Mouse (Mus musculus): ENCODE data around the gene Cyp4f16.
"Not testable (repeated sequence)": the region's sequence is repeated elsewhere in the genome, so short reads cannot be mapped to it uniquely, and the experiment has no call there.

Gene Cyp4f16

DNA sequence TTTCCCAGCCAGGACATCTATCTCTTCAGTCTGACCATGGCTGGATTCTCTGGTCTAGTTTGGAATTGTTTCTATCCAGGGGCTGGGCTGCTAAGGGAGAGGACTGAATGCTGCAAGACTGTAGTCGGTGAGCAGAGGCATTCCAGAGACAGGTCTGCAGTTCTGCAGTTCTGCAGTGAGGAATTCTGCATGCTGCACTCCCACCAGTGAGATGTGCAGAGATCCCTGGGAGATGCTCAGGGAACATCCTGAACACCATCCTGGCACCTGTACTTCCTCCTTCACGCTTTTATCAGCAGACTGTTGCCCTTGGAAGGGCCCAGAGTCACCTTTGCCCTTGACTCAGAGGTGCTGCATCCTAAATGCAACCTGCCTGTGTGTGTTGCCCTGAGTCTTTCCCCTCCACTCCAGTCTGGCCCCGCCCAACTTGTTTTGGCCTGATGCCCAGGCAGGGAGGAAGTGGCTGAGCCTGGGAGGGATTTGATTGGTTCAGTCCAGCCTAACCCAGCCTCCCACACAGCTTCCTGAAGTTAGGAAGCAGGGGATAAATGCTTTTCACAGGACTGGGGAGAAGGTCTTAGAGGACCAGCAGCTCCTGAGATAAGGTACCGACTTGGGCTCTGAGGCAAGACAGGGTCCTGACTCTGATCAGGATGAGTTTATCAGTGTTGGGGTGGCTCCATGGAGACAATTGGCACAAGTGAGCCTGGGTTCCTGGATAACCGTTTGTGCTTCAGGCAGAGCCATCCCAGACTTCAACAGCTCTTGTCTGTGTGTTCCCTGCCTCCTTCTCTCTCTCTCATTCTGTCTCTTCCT lies at the start of gene Cyp4f16:
Gene Cyp4f16 (plus strand): TSS at position 508 of the 816 bp plus-strand sequence.
- DNase-seq (ENCODE audit: low spot score) = peak; percentile 71

DNA sequence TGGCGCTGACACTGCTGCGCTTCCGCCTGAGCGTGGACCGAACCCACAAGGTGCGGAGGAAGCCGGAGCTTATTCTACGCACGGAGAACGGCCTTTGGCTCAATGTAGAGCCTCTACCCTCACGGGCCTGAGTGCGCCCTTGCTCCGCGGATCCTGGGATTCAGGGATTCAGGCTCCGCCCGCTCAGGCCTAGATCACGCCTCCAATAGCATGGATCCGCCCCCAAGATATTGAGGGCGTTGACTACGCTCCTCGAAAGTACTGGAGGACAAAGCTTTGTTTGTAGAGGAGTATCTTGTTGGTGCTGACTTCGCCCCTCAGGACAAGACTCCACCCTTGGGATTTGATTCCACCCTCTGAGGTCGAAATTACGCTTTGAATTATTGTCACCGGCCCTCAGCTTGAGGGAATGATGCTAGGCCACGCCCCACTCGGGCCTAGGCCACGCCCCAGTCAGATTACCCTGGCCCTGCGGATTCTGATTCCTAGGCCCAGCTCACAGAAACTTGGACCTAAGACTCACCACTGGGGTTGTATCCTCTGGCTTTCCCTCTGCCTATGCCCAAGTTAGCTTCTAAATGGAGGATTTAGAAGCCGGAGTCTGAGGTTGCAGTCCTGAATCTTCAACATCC lies 43.9 kb upstream of the Cyp4f16 start:
- peak; percentile 81 for DNase-seq (ENCODE audit: low spot score)

DNA sequence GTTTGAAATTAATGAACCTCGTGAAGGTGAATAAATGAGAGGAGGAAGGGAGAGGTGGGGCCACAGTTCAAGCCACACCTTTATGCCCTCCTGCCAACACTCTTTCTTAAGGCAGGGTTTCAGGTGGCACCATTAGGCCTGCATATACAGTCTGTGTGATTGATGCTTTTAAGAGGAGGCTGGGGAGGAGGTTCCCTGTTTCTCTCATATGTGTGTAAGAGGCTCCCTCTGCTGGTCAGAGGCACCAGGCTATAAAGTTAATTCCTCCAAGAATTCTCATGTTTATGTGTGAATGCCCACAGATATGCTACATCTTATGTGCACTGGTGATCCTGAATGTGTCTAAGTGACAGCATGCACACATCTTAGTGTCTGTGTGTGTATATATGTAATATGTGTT lies 41.8 kb upstream of the Cyp4f16 start:
- peak; percentile 82 for DNase-seq (ENCODE audit: low spot score)

DNA sequence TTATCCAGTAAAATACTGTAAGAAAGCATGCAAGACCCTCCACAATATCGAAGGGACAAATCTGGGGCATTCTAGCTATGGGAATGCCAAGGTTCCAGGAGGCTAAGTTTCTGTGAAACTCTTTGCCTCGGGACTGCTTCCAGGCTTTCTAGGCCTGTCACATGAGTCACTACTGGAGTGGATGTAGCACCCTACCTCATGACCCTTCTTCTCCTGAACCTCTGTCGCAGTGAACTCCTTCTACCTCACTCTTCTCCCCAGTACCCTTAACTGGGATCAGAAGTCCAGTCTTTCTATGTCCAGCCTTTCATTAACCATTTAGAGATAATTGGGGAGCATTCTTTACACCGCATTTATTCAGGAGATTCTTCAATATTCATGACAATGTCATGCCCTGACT lies 35.8 kb upstream of the Cyp4f16 start:
- not testable (repeated sequence) for DNase-seq (ENCODE audit: low spot score)

DNA sequence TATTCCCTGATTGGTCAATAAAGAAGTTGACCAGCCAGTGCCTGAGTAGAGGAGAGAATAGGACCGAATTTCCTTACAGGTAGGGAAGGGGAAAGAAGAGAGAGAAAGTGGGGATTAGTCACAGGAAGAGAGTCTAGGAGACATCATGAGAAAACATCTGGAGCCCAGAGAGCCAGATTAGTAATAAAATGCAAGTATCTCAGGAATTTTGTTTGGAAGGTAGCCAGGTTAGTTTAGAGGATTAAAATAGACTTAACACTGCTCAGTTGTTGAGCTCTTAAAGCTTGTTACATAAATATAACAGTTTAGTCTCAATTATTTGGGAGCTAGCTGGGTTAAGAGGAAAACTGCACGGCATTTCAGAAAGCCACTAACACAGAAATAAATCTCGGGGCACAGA lies 35.3 kb upstream of the Cyp4f16 start:
- no peak for DNase-seq (ENCODE audit: low spot score)

DNA sequence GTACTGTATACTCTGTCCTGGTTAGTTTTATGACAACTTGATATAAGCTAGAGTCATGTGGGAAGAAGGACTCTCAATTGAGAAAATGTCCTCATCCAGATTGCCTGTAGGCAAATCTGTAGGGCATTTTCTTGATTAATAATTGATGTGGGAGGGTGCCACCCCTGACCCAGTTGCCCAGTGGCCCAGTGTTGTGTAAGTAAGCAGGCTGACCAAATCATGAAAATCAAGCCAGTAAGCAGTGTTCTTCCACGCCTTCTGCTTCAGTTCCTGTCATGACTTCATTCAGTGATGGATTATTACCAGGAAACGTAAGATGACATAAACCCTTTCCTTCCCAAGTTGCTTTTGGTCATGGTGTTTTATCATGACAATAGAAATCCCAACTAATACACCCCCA lies 33.2 kb upstream of the Cyp4f16 start:
- DNase-seq (ENCODE audit: low spot score) = no peak

DNA sequence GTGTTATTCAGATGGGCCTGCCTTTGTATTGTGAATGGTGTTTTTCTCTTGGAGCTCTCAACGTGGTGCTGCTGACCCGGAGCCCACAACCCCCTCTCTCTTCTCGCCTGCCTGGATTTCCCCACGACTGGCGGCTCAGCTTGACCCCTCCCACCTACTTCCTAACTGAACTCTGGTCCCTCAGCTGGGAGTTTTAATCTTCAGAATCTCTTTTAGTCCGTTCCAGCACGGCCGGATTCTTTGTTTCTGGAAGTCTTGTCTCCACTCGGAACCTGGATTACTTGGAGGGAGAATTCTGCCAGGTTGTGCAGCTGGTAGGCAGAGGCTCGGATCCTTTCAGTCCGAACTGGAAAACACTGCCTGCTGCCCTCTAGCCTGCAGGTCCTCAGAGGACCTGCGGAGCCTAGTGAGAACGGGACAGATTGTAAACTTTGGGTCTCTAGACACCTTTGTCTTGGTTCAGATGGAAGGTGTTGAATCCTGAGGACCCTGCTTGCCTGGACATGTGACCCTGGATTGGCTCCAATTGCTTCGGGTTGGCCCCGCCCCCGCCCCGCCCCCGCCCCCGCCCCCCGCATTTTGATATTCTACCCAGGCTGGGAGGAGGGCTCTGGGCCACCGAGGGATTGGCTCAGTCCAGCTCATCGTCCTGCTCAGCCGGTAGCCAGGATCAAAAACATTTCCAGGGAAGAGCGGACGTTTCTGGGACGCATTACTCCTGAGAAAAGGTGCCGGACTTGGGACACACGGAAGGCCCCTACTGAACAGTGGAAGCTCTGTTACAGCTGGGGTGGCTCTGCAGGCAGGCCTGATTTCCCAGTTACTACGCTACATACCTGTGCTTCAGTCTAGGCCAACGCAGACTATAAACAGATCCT lies 30.3 kb upstream of the Cyp4f16 start, which contains the start of gene Cyp4f17:
Gene Cyp4f17 (plus strand): TSS at position 200 of the 878 bp plus-strand sequence.
- DNase-seq (ENCODE audit: low spot score) = peak; percentile 86

DNA sequence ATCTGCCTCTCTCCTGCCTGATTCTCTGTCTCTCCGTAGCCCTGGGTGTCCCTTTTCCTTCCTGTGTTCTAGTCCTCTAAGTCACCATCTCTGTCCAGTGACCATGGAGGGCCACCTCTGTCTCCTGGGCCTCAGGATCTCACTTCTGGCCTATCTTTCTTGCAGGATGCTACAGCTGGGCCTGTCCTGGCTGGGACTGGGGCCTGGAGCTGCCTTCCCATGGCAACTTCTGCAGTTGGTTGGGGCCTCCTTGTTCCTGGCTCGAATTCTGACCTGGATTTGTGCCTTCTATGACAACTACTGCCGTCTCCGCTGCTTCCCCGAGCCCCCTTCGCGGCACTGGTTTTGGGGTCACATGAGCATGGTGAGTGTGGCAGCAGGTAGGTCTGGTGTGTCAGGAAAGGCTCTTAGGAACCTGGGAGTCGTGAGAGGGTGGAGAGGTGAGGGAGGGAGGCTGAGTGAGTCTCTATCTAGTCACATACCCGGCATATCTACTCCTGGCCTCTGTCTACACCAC lies 29.6 kb upstream of the Cyp4f16 start:
- DNase-seq (ENCODE audit: low spot score) = no peak

DNA sequence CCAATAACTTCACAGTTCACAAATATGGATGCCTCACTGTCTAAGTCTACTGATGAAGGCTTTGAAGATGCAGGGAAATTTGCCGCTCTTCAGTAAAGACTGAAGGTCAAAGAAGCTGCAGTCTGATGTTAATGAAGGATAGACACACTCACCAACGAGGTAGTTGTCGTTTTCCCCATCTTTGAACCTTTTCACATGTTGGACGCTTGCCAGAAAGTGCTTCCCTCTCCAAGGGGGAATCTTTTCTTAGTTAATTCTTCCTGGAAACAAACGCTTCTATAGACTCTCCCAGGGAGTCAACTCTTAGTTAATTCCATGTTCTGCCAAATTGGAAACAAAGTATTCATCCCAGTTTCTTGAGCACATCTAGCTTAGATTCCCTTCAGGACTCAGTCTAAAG lies 20.2 kb upstream of the Cyp4f16 start:
- DNase-seq (ENCODE audit: low spot score) = no peak

DNA sequence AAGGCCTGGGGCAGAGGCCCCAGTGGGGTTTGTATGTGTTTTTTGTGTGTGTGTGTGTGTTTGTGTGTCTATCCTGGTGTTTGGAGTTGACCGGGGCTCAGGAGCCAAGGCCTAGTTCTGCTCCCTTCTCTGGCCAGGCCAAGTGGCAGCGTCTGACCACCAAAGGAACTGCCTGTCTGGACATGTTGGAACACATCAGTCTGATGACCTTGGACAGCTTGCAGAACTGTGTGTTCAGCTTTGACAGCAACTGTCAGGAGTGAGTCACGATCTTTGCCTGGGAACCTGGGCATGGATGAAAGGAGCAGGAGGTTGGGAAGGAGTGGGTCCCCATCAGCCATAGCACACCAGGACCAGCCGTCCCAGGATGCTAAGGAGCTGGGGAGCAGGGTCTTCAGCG lies 14.4 kb upstream of the Cyp4f16 start:
- no peak for DNase-seq (ENCODE audit: low spot score)

DNA sequence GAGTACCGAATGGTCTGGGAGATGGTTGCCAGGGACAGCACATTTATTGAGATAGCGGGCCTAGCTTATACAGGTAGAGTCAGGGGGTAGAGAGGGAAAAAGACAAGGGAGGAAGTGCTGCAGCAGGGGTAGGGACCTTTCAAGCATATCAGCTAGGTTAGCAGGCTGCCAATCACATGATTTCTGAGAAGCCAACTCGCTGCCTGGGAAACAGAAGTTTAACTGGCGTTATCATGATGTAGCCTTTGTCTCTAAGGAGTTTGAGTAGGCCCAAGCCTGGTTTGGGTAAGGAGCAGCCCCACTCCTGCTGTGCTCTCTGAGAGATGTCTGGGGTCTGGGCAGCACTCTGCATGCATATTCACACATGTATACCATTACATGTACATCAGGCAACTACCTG lies 14.0 kb upstream of the Cyp4f16 start:
- no peak for DNase-seq (ENCODE audit: low spot score)

DNA sequence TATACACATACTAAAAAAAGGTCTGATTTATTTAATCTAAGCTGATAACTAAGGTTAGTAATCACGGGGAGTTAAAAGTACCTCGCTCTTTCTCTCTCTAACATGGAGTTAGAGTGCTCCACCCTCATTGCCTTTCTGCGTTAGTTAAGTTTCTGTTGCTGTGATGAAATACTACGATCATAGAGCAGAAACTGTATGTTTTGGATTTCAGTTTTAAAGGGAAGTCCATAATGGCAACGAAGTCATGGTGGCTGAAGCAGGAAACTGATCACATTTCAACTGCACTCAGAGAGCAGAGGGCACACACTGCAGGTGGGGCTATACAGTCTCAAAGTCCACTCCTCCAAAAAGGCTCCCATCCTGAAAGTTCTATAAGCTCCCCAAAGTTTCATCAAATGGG lies 13.5 kb upstream of the Cyp4f16 start:
- DNase-seq (ENCODE audit: low spot score) = no peak

DNA sequence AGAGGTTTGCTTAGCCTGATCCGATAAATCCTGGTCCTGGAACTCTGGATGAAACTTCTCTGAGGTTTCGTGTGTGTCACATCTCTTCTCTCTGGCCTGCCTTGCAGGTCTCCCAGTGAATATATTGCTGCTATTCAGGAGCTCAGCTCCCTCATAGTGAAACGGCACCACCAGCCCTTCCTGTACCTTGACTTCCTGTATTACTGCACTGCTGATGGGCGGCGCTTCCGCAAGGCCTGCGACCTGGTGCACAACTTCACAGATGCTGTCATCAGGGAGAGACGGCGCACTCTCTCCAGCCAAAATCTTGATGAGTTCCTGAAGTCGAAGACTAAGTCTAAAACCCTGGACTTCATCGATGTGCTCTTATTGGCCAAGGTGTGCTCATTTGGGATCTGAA lies 12.5 kb upstream of the Cyp4f16 start:
- DNase-seq (ENCODE audit: low spot score) = no peak

DNA sequence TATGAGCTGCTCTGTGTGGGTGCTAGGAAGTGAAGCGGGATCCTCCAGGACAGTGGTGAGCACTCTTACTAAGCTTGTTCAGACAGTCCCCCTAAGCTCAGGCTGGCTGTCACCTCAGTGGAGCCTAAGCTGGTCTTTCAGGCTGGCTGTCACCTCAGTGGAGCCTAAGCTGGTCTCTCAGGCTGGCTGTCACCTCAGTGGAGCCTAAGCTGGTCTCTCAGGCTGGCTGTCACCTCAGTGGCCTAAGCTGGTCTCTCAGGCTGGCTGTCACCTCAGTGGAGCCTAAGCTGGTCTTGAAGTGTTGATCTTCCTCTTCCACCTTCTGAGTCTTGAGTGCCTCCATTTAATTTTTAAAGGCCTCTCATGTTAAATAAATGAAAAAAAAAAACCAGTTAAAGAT lies 10.0 kb upstream of the Cyp4f16 start:
- not testable (repeated sequence) for DNase-seq (ENCODE audit: low spot score)

DNA sequence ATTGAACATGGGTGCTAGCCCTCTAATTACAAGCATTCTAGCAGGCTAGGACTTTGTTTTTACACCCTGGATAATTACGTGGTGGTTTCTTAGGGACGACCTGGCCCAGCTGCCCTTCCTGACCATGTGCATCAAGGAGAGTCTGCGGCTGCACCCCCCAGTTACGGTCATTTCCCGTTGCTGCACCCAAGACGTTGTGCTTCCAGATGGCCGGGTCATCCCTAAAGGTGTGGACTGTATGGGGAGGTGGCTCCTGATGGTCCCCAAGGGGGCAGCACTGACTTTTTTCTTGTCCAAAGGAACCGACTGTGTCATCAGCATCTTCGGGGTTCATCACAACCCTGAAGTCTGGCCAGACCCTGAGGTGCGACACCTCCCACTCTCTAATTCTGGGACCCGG lies 8.6 kb upstream of the Cyp4f16 start:
- no peak for DNase-seq (ENCODE audit: low spot score)

DNA sequence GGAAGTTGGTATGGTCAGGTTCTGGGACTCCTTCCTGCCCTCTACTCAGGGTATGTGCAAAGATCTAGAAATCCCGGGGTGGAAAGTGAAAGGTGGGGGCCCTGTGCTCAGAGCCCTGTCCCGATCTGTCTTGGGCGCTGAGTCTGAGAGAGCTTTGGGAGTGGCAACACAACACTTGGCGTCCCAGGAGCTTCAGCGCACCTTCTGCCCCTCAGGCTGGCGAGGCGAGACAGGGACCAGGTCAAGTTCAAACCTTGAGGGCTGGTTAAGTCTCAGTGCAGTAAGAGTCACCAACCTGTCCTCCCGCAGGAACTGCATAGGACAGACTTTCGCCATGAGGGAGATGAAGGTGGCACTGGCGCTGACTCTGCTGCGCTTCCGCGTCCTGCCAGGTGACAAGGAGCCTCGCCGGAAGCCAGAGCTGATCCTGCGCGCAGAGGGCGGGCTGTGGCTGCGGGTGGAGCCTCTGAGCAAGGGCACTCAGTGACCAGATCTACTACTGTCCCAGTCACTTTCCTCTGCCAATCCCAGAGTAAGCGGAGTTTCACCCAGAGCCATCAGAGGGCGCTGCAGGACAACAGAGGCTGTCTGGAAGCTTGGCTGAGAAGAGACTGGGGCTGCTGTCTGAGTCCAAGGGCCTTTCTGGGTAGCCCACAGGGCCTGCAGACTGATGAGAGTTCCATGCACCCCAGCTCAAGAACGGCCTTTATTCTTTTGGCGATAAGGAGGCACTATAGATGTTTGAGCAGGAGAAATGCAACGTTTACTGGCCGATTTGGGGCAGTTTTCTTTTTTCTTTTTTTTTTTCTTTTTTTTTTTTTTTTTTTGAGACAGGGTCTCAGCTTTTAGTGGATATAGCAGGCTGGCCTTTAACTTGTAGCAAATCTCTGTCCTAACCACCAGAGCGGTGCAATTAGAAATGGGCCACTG lies 7.7 kb upstream of the Cyp4f16 start:
- DNase-seq (ENCODE audit: low spot score) = peak; percentile 92

DNA sequence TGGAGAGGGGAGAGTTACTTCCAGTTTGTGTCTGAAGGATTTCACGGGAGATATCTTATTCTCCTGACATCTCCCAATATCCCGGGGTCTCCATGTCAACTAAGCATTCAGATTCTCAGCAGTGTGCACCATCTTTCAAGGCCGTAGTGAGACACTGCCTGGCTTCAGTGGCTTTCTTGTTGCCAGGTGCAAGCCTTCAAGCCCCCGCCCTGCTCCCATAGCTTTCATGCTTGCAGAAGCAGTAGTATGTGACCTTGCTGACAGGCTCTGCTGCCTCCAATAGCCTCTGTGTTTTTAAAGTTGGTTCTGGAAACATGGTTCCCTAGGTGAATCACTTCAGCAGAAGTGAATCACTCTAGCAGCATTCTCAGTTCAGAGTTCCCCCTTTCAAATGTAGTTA lies 4.0 kb upstream of the Cyp4f16 start:
- DNase-seq (ENCODE audit: low spot score) = not testable (repeated sequence)

DNA sequence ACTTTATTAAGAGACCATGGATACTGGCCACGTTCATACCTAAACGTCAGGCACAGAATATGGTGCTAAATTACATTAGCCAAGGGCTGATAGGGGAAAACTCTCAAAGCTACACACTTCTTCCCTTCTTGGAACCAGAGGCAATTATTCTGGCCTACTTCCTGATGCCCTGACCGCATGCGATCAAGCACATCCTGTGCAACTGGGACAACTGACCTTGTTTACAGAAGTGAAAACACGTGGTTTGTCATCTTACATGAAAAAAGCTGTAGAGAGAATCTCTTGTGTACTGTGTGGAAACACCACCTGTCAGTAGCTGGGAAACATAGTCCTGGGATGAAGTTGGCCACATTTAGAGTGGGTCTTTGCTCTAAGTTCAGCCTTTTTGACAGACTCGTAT lies 2.3 kb upstream of the Cyp4f16 start:
- no peak for DNase-seq (ENCODE audit: low spot score)

DNA sequence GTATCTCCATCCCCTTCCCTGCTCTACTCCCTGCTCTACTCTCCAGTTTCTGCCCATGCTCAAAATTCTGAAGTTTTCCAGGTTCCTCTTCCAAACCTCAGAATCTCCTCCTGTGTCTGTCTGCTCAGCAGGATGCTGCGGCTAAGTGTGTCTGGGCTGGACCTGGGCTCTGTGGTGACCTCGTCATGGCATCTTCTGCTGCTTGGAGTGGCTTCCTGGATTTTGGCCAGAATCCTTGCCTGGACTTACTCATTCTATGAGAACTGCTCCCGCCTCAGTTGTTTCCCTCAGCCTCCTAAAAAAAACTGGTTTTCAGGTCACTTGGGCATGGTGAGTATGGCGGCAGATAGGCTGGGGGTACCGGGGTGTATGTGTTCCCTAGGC lies 501 bp downstream of the Cyp4f16 start:
- DNase-seq (ENCODE audit: low spot score) = no peak

DNA sequence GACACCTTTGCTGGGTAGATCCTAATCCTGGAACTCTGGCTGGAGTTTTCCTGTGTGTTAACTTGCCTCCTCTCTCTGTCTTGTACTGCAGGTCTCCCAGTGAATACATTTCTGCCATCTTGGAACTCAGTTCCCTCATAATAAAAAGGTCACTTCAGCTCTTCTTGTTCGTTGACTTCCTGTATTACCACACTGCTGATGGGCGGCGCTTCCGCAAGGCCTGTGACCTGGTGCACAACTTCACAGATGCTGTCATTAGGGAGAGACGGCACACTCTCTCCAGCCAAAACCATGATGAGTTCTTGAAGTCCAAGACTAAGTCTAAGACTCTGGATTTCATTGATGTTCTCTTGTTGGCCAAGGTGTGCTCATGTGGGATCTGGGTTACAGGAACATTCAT lies 8.4 kb downstream of the Cyp4f16 start:
- DNase-seq (ENCODE audit: low spot score) = not testable (repeated sequence)

DNA sequence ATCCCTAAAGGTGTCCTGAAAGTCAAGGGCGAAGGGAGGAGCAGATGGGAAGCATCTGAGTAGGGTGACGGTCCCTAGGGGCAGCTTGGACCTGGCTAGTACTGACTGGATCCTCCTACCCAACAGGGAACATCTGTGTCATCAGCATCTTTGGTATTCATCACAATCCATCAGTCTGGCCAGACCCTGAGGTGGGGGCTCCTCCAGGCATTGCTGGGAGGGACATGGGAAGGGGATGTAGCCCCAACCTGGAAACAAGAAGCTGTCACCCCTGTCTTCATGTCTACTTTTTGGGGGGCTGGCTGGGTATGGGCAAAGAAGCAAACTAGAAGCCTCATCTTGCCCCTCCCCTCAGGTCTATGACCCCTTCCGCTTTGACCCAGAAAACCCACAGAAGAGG lies 14.0 kb downstream of the Cyp4f16 start:
- DNase-seq (ENCODE audit: low spot score) = not testable (repeated sequence)
